Mouse (Mus musculus) embryo, embryonic 11.5 days (tissue): ENCODE measurements around the gene Ccdc17.

Experiments used
- DNase-seq: peaks from one replicate; pipeline ENCODE4 v3.0.0-alpha.2; 2012; ENCODE audit warnings: low read depth, low spot score

Ccdc17 gene

DNA sequence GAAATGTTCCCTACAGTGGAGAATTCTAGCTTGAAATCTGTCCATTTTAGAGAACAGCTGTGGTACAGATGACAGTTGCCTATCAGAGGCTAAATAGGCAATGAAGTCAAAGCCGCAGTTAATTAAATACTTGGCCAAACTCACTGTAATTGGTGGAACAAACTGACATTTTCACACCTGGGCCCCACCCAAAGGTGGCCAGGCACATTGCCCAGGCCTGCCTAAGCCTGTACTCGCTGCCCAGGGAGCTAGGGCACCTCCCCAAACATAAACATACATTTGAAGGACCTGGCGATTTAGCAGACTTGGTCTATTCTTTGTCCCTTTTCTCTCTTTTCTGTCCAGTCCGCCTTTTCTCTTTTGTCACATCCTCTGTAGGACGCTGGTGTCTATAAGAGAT lies at the start of gene Ccdc17:
Ccdc17 (plus strand) TSS at position 276 of the 400 bp plus-strand sequence.
- DNase-seq, result no peak

DNA sequence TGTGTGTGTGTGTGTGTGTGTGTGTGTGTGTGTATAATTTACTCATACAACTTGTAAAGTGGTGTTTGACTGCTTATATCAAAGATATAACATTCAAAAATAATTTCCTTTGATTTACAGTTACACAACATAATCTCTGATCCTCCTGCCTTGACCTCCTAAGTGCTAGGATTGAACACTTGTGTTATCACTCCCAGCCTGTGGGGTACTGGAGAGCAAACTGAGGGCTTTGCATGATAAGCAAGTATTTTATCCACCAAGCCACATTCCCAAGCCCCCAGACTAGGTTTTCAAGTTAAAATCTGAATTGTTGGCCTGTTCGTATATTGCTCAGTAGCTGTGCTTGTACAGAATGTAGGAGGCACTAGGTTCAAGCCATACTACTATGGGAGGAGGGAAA lies 46.0 kb upstream of the Ccdc17 start:
- no peak for DNase-seq

- no peak for DNase-seq
Measured at GRCm38 (mm10) chr4:116553035-116553434, 43.4 kb upstream of the Ccdc17 start.

DNA sequence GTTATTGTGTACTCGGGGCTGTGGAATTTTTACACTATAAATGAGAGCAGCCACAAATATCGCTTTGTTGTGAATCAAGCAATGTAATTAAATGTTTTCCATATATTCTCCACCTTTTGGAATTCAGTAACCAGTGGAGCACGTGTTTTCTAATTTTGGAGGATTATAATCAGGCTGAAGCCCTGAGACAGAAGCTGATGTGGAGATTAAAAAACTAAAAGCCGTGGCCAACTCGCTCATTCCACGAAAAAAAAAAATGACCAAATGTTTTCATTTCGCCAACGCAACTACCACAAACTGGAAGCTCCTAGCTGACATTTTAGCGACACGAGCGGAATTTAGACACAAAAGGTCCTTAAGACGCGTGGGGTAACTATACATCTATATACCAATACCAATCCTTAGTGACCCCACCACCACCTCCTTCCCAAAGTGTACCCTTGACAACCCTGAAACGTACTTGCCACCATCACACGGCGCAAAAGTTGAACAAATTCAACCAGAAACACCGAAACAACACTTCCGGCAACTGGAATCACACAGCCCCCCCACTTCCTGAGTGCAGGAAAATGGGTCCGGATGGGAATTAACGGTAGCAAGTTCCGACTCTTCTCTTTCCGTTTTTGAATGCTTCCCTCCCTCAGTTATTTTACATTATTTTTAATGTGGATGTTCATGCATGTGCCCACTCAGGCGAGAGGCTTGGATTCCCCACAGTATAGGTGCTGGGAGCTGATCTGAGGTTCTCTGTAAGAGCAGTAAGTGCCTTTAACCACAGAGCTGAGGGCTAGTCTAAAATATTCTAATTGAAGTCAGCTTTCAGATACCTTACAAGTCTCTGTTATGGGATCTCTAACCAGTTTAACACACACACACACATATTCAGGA lies 40.8 kb upstream of the Ccdc17 start, which contains the start of gene Tmem69:
Tmem69 (minus strand) TSS at position 524 of the 888 bp plus-strand sequence.
- peak; percentile 69 for DNase-seq

- DNase-seq, result peak; percentile 83
Measured at GRCm38 (mm10) chr4:116556561-116557305, 39.7 kb upstream of the Ccdc17 start.

- DNase-seq, result peak; percentile 95
Measured at GRCm38 (mm10) chr4:116557306-116558121, 38.9 kb upstream of the Ccdc17 start, which contains the start of gene Gpbp1l1. Gpbp1l1 (plus strand) TSS chr4:116557658.

- no peak for DNase-seq
Measured at GRCm38 (mm10) chr4:116558151-116558882, 38.1 kb upstream of the Ccdc17 start.

- no peak for DNase-seq
Measured at GRCm38 (mm10) chr4:116595793-116596192, 661 bp upstream of the Ccdc17 start.

DNA sequence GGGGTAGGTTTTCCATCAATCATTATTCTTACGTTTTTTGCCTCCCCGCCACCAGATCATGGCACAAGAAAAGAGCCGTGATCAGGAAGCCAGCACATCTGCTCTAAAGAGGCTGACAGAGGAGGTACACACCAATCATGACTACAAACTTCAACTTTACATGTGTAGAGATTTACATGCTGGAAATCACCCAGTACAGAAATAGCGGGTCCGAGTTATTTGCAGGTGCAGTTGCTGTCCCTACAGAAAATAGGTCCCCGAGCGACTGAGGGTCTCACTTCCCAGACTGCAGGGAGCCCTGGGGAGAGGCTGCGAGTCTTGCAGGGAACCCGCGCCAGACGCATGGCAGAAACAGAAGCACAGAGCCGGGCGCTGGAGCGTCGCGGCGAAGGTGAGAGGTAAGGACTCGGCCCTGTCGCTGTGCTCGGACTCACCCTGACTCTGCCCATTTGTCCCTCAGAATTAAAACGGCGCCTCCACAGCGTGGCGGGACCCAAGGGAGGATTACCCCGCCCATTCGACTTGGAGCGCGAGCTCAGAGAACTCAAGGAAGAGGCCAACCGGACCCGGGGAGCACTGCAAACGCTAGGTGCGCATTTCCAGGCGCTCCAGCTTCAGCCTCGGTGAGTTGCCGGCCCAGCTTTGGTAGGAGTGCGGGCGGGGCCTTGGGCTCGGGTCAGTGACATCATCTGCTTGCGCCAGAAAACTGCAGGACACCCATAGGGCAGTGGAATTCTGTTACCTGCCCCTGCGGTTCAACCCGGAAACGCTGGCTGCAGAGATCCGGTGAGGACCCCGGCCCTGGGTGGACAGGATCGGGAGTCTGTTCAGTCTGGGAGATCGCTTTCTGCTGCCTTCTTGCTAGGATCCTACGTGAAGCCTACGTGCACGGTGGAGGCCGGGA lies 776 bp downstream of the Ccdc17 start:
- peak; percentile 85 for DNase-seq

DNA sequence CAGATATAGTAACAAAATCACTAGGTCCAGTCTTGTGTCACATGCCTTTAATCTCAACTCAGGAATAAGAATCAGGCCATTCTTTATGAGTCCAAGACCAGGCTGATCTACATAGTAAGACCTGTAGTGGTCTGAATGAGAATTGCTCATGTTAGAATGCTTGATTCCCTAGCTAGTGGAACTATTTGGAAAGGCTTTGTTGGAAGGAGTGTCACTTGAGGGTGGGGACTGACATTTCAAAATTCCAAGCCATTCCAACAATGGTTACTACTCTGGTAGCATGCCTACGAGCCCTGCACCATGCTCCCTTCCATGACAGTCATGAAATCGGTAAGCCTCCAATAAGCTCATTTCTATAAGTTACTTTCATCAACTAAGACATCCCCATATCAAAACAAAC lies 16.2 kb downstream of the Ccdc17 start:
- no peak for DNase-seq

- DNase-seq, result no peak
Measured at GRCm38 (mm10) chr4:116615237-116615636, 18.8 kb downstream of the Ccdc17 start.

DNA sequence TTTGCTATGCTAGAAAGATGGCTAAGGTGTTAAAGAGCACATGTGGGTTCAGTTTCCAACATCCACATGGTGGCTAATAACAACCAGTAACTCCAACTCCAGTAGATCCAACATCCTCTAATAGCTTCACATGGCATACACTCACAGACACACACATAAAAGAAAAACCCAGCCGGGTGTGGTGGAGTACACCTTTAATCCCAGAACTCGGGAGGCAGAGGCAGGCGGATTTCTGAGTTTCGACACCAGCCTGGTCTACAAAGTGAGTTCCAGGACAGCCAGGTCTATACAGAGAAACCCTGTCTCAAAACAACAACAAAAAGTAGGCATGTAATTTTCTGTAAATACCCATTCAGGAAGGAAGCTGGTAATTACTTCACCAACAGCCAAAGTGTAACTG lies 28.4 kb downstream of the Ccdc17 start:
- DNase-seq, result no peak

GRCm38 (mm10) chr4:116626658-116627358 lies 30.4 kb downstream of the Ccdc17 start:
- peak; percentile 92 for DNase-seq

GRCm38 (mm10) chr4:116627359-116627716 lies 30.9 kb downstream of the Ccdc17 start:
- DNase-seq, result peak; percentile 90

DNA sequence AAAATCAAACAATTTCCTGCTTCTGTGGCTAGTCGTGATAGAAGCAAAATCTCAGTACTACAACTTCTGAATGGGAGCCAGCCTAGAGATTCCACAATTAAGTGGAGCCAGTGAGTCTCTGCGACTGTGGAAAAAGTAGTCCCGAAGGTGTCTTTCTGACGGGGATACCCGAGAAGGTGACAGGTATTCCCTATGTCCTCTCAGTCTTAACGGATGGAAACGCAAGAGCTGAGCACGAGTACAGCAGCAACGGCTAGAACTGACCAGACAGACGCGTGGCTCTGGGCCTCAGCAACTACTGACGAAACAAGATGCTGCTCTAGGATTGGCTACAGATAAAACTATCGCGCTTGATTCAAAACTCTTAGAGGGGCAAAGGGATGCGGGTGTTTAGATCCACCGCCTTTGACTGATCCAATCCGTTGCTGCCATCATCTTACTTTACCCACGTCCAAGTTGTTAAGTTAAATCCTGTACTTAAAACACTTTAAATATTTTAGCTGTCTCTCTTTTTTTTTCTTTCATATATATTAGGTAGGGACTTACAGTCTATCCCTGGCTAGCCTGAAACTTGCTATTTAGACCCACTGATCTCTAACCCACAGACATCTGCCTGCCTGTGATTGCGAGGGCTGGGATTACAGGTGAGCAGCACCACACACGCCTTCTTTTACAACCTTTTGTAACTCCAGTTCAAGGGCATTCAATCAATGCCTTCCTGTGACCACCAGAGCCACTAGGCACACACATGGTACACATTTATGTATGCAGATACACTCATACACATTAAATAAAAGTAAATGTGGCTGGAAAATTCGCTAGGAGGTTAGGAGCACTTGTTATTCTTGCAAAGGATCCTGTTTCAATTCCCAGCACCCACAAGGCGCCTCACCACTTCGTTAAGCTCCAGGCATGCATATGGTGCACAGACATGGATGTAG lies 31.5 kb downstream of the Ccdc17 start, which contains the start of gene Nasp:
Nasp (minus strand) TSS at position 220 of the 941 bp plus-strand sequence.
- DNase-seq, result peak; percentile 80

GRCm38 (mm10) chr4:116635197-116635596 lies 38.7 kb downstream of the Ccdc17 start:
- DNase-seq, result no peak

GRCm38 (mm10) chr4:116638821-116639220 lies 42.4 kb downstream of the Ccdc17 start:
- no peak for DNase-seq

DNA sequence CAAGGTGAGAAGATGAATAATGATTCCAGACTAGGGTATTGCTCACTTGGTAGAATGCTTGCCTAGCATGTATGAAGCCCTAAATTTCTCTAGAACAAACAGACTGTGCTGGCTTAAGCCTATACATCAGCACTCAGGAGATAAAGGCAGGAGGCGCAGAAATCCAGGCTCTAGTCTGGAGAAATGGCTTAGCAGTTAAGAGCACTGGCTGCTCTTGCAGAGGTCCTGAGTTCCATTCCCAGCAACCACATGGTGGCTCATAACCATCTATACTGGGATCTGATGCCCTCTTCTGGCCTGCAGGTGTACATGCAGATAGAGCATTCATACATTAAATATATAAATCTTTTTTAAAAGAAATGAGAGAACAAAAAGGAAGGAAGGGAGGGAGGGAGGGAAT lies 45.6 kb downstream of the Ccdc17 start:
- no peak for DNase-seq
